Mouse (Mus musculus) embryo, embryonic 10.5 days (tissue): Measurements from ENCODE around the gene Tbx4.
A peak's percentile ranks its signal among the peaks of the same experiment; 100 is the strongest.

Experiments used
- DNase-seq: peaks from one replicate; pipeline ENCODE4 v3.0.0-alpha.2; 2015; ENCODE audit warnings: low spot score

Tbx4 gene

GRCm38 (mm10) chr11:85857997-85858698, 28.1 kb upstream of the Tbx4 start:
- DNase-seq = peak; percentile 76

GRCm38 (mm10) chr11:85864363-85864762, 21.9 kb upstream of the Tbx4 start:
- DNase-seq = no peak

GRCm38 (mm10) chr11:85876059-85876788, 10.0 kb upstream of the Tbx4 start:
- DNase-seq = peak; percentile 70

- no peak for DNase-seq
Observed at GRCm38 (mm10) chr11:85884498-85884897, 1.7 kb upstream of the Tbx4 start.

- DNase-seq = peak; percentile 57
Observed at GRCm38 (mm10) chr11:85886429-85886785, 185 bp downstream of the Tbx4 start.

GRCm38 (mm10) chr11:85887273-85887672, 1.1 kb downstream of the Tbx4 start:
- peak; percentile 60 for DNase-seq

GRCm38 (mm10) chr11:85887801-85888450, 1.7 kb downstream of the Tbx4 start:
- DNase-seq = peak; percentile 63

- peak; percentile 67 for DNase-seq
Observed at GRCm38 (mm10) chr11:85888451-85888961, 2.3 kb downstream of the Tbx4 start.

GRCm38 (mm10) chr11:85889056-85889729, 3.0 kb downstream of the Tbx4 start:
- DNase-seq = peak; percentile 43

- peak; percentile 28 for DNase-seq
Observed at GRCm38 (mm10) chr11:85889730-85890562, 3.7 kb downstream of the Tbx4 start.

- peak; percentile 58 for DNase-seq
Observed at GRCm38 (mm10) chr11:85890563-85890845, 4.3 kb downstream of the Tbx4 start.

- peak; percentile 41 for DNase-seq
Observed at GRCm38 (mm10) chr11:85891010-85891691, 4.9 kb downstream of the Tbx4 start.

- DNase-seq = peak; percentile 45
Observed at GRCm38 (mm10) chr11:85891692-85892040, 5.4 kb downstream of the Tbx4 start.

- peak; percentile 31 for DNase-seq
Observed at GRCm38 (mm10) chr11:85892771-85893170, 6.5 kb downstream of the Tbx4 start.

- DNase-seq = peak; percentile 65
Observed at GRCm38 (mm10) chr11:85893400-85894135, 7.3 kb downstream of the Tbx4 start.

- DNase-seq = no peak
Observed at GRCm38 (mm10) chr11:85894136-85894530, 7.9 kb downstream of the Tbx4 start.

- peak; percentile 64 for DNase-seq
Observed at GRCm38 (mm10) chr11:85894731-85895545, 8.7 kb downstream of the Tbx4 start.

GRCm38 (mm10) chr11:85896335-85896985, 10.2 kb downstream of the Tbx4 start:
- DNase-seq = no peak

GRCm38 (mm10) chr11:85900291-85900690, 14.1 kb downstream of the Tbx4 start:
- no peak for DNase-seq
